Mouse (Mus musculus) forelimb bud, embryonic 11.5 days (tissue): Measurements from ENCODE around the gene 4933434E20Rik.

Experiments used
- DNase-seq: peaks from one replicate; pipeline ENCODE4 v3.0.0-alpha.2; 2012; ENCODE audit warnings: low read depth, low spot score

The 4933434E20Rik gene

GRCm38 (mm10) chr3:90051441-90052350, at the start of gene 4933434E20Rik:
Gene 4933434E20Rik (plus strand): TSS chr3:90051636.
- peak; percentile 43 for DNase-seq

- DNase-seq, result no peak
These were observed 47.2 kb upstream of the 4933434E20Rik start for GRCm38 (mm10) chr3:90004091-90004796.

- no peak for DNase-seq
These were observed 41.1 kb upstream of the 4933434E20Rik start for GRCm38 (mm10) chr3:90010291-90010690.

GRCm38 (mm10) chr3:90016626-90017025, 34.8 kb upstream of the 4933434E20Rik start:
- no peak for DNase-seq

GRCm38 (mm10) chr3:90034653-90035052, 16.8 kb upstream of the 4933434E20Rik start:
- DNase-seq, result no peak

GRCm38 (mm10) chr3:90036263-90036662, 15.2 kb upstream of the 4933434E20Rik start:
- no peak for DNase-seq

GRCm38 (mm10) chr3:90049691-90050090, 1.7 kb upstream of the 4933434E20Rik start:
- no peak for DNase-seq

- DNase-seq, result peak; percentile 99
These were observed 1.2 kb downstream of the 4933434E20Rik start, which contains the start of gene Ubap2l for GRCm38 (mm10) chr3:90052351-90053241. Gene Ubap2l (minus strand): TSS chr3:90052628.

- no peak for DNase-seq
These were observed 10.1 kb downstream of the 4933434E20Rik start for GRCm38 (mm10) chr3:90061549-90061948.

- DNase-seq, result no peak
These were observed 11.1 kb downstream of the 4933434E20Rik start for GRCm38 (mm10) chr3:90062539-90062938.

- DNase-seq, result no peak
These were observed 12.9 kb downstream of the 4933434E20Rik start for GRCm38 (mm10) chr3:90064383-90064782.

- peak; percentile 64 for DNase-seq
These were observed 14.1 kb downstream of the 4933434E20Rik start for GRCm38 (mm10) chr3:90065553-90065952.

- no peak for DNase-seq
These were observed 16.4 kb downstream of the 4933434E20Rik start for GRCm38 (mm10) chr3:90067851-90068250.

- DNase-seq, result no peak
These were observed 18.3 kb downstream of the 4933434E20Rik start for GRCm38 (mm10) chr3:90069688-90070087.

- DNase-seq, result no peak
These were observed 20.9 kb downstream of the 4933434E20Rik start, which contains the start of gene Tpm3 for GRCm38 (mm10) chr3:90072294-90072693. Gene Tpm3 (plus strand): TSS chr3:90072649.

- DNase-seq, result peak; percentile 93
These were observed 25.7 kb downstream of the 4933434E20Rik start for GRCm38 (mm10) chr3:90076921-90077716.

- no peak for DNase-seq
These were observed 26.8 kb downstream of the 4933434E20Rik start for GRCm38 (mm10) chr3:90078224-90078623.

GRCm38 (mm10) chr3:90079133-90079762, 27.8 kb downstream of the 4933434E20Rik start:
- peak; percentile 95 for DNase-seq

GRCm38 (mm10) chr3:90079763-90080497, 28.5 kb downstream of the 4933434E20Rik start:
- peak; percentile 81 for DNase-seq
